Mouse (Mus musculus): ENCODE data around the gene Lrp1. TPM values are rescaled to one million over a fixed set of nuclear protein-coding genes. Genes with fewer than 3 reads are reported as not detected.

The Lrp1 gene
- total RNA-seq, 4 experiments from 2014 or later = 293 to 333 (median 304) TPM

DNA sequence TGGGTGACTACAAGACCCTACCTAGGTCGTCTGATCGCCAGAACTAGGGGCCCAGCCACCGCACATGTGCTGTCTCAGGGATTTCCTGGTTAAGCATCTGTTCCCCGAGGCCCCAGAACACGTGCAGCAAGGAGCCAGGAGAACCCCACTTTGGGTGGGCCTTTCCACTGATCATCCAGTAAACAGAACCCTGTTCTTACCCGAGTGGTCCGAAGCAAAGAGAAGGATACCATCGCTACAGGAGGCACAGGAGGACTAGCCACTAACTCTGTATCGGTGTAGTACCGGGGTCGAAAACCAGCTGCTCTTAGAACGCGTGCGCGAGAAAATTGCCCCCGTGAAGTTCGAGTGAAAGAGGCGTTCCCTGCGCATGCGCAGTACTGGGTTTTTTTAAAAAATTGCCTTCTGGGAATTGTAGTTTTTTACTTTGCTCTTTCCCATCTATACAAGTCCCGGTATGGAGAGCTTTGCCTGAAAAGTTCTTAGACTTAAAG lies 98.8 kb downstream of the Lrp1 start, which contains the start of gene Shmt2:
Gene Shmt2, minus strand, starts transcription at position 357 of the 494 bp plus-strand sequence.
- peak; percentile 81 to 87 for DNase-seq (ENCODE audit: low spot score in 2 of 2)

GRCm38 (mm10) chr10:127521611-127522080 lies 99.3 kb downstream of the Lrp1 start:
- no peak for DNase-seq (ENCODE audit: low spot score in 2 of 2)

GRCm38 (mm10) chr10:127520714-127521357 lies 100.1 kb downstream of the Lrp1 start:
- DNase-seq (ENCODE audit: low spot score in 2 of 2) = no peak

- DNase-seq (ENCODE audit: low spot score in 2 of 2) = no peak
Observed at GRCm38 (mm10) chr10:127519903-127520713, 100.8 kb downstream of the Lrp1 start.

- no peak for DNase-seq (ENCODE audit: low spot score in 2 of 2)
Observed at GRCm38 (mm10) chr10:127519041-127519701, 101.8 kb downstream of the Lrp1 start.

DNA sequence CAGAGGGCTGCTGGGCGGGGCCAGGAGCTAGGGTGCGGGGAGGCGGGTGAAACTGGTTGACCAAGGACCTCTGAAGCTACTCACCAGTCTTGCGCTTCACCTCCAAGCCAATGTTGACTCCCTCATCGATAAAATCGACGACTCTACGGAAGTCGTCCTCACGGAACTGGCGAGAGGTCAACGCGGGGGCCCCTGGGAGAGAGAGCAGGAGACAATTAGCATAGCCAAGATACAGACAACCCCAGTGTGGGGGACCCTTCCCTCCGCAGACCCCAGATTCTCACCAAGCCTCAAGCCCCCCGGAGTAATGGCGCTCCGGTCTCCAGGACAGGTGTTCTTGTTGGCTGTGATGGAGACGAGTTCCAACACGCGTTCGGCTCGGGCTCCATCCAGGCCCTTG lies 103.0 kb downstream of the Lrp1 start:
- no peak for DNase-seq (ENCODE audit: low spot score in 2 of 2)

DNA sequence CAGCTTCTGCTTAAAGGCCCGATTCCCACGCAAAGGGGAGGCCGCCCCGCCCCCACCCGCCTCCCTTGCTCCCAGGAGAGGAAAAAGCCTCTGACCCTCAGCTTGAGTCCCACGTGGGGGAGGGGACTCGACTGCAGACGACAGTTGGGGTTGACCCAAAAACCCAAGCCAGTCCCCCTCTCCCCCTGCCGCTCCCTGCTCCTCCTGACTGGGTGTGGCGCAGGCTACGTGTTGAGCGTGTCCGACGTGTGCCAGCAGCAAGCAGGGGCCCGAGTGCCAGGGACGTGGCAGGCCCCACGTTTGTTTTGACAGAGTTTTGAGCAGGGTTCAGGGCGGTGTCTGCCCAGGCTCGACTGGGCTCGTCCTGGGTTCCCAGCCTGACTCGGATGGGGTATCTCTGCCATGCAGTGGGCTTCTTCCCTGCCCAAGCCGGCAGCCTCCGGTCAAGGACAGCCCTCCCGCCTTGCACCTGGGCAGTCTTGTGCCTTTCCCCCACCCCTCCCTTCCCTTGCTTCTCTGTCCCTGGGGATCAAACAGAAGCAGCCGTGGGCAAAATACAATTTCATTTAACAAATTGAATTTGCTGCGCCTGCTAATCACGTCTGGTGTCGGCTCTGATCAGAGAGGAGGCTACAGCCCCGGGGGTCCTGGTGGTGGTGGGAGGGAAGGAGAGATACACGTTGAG lies 104.2 kb downstream of the Lrp1 start:
- DNase-seq (ENCODE audit: low spot score in 2 of 2) = no peak

DNA sequence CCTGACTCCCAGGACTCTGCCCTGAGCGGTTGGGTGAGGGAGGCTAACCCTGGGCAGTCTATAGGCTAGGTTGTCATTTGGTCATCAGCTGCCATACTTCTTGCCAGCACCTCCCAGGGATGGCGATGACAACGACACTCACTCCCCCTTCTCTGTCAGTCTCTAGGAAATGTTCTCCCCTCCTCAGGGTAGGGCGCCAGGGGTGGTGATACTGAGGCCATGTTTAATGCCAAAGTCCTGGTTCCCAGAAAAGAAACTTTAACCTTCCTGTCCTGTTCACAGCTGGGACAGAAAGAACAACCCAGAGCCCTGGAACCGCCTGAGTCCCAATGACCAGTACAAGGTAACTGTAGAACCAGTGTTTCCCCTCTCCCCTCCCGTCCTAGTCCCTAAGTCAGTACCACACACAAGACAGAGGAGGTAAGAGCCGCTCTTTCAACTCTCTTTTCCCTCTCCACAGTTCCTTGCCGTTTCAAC lies 104.9 kb downstream of the Lrp1 start:
- DNase-seq (ENCODE audit: low spot score in 2 of 2) = no peak

DNA sequence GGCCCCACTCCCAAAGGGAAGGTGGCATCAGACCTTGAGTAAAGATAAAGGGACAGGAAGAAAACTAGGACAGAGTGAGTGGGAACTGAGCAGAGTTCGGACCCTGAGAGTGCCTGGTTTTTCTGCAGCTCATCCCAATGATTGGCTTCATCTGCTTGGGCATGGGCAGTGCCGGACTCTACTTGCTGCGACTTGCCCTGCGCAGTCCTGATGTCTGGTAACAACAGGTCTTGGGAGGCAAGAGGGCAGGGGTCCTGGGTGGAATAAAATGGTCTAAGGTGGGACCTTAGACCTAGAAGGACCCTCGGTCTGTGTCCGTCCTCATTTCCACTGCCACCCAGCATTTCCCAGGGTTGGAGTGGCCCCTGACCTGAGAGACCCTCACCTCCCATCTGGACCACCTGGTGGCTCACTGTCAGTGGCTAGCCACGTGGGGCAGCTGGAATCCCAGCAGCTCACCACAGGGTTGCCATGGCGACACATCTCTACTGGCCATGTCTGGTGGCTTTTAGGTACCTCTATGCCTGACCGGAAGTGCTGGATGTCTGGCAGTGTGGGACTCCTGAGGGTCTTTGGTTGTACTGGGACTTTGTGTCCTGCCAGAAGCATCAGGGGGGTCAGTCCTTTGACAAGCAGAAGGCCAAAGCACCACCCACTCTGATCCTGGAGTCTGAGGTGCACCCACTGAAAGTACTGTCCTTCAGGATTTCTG lies 105.5 kb downstream of the Lrp1 start:
- DNase-seq (ENCODE audit: low spot score in 2 of 2) = no peak

GRCm38 (mm10) chr10:127514764-127515163 lies 106.2 kb downstream of the Lrp1 start, which contains the start of gene Ndufa4l2:
Gene Ndufa4l2 (plus strand): TSS chr10:127514967.
- no peak for DNase-seq (ENCODE audit: low spot score in 2 of 2)

DNA sequence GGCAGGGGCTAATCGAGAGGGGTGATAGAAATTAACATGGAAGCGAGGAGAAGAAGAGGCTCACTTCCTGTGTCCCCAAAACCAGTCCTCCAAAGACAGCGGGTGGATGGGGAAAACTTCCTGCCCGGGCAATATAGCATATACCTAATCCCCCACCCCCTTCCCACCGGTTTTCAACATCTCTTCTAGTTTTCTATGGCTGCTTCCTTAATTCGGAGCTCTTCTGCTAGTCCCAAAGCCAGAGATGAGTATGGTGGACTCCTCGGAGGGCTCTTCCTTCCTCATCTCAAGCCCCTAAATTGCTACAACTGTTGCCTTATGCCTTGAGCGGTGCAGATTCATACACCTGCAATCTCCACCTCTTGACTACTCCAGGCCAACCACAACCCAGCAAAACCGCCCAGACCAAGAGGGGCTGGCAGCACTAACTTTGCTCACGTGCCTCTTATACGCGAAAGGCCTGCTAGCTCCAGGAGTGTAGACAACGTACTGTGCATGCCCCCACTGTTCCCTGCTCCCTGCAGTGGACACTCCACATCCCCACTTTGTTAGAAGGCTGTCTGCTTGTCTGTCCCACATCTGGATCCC lies 106.7 kb downstream of the Lrp1 start:
- no peak for DNase-seq (ENCODE audit: low spot score in 2 of 2)

- no peak for DNase-seq (ENCODE audit: low spot score in 2 of 2)
Observed at GRCm38 (mm10) chr10:127513501-127514091, 107.4 kb downstream of the Lrp1 start.

GRCm38 (mm10) chr10:127512813-127513212 lies 108.1 kb downstream of the Lrp1 start:
- peak; percentile 88 to 97 for DNase-seq (ENCODE audit: low spot score in 2 of 2)

DNA sequence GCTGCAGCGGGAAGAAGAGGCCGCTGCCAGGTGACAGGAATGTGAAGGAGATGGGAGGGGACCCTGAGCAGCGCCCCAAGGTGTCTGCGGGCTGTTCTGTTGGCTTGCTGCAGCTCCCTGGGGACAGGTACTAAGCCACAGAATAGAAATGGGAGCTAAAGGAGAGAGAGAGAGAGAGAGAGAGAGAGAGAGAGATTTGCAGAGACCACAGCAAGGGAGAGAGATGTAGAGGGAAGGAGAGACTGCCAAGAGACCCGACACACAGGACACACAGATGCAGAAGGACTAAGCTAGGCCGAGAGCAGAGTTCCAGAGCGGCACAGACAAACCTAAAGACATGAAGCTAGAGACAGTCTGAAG lies 108.7 kb downstream of the Lrp1 start:
- DNase-seq (ENCODE audit: low spot score in 2 of 2) = no peak

DNA sequence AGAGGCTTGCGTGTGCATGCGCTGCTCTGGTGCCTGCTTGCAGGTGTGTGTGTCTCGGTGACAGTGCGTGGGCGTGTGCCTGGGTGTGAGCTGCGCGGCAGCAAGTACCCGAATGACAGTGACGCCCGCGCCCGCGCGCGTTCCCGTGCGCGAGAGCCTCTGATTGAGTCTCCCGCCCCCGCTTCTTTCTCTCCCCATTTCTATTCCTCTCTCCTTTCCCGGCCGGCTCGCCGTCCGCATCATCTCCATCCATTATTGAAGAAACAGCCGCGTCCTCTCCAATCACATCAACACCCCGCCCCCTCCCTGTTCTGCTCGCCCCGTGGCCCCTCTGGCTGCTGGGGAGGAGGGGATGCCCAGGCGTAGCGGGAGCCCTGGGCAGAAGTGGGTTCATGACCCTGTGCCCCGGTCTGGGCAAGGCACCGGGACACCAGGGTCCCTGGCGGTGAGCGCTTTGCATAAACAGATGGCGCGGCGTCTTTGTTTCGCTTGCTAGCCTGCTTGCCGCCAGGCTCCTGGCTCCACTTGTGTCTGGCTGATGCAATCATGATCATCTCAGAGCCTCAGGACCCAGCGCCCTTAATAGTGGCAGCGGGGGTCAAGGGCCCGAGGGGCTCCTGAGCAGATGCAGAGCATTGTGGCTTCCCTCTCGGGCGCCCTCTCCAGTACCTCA lies 109.2 kb downstream of the Lrp1 start:
- DNase-seq (ENCODE audit: low spot score in 2 of 2) = peak; percentile 82 to 86

DNA sequence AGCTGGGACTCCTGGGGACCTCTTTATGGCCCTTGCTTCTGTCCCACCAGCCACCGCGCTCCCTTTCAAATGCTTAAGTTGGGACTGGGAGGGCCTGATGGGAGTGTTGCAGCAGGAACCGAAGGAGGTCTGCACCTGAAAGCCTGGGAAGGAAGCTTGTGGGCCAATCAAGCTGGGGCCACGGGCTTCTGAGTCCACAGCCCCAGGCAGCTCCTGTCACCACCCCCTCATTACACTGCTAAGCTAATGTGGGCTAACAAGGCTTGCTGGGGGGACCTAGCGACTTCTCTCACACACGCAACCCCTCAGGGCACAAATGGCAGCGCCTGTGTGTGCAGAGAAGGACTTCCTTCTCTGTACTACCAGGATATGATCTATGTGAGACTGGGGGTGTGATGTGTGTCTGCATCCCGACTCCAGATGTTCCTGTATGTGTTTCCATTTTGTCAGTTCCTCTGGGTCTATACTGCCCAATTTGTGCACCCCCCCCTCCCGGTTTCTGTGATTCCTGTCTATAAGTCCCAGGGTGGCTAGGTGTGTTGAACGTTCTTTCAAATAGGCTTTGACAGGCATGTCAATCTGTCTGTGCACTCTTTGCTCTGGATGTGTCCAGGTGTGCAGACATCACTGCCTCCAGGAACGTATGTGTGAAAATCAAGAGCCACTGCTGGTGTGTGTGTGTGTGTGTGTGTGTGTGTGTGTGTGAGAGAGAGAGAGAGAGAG lies 109.9 kb downstream of the Lrp1 start:
- DNase-seq (ENCODE audit: low spot score in 2 of 2) = no peak

DNA sequence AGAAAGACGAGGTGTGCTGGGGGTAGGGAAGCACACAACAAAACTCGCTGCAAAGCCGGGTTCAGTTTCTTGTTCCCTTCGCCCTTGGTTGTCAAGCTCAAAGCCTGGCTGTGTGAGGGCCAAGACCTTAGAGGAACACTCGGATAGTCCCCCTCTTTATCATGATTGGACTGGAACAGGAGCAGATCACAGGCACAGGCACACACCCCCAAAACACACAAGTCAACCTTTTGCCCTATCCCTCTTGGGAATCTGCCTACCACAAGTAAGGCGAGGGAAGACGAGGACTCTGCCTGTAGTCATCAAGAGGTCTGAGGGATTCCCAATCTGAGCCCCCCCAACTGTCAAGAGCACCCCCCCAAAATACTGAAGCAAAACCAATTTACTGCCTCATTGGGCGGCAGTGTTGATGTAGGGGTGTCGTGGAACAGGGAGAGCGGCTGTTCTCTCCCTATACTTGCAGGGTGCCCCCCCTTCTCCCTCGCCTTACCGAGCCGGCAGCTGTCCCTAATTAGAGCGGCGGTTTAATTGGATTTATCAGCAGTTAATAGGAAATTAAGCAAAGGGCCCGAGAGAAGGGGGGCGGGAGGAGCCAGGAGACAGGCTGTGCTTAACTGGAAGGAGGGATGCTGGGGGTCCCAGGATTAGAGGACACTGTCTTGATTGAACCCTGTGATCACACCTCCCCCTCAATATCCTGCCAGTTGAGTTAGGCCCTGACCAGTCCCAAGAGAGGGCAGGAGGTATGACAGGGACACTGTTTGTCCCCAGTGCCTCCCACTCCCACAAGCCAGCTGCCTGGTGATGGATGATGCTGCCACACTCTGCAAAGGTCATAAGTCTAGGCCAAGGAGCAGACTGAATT lies 110.9 kb downstream of the Lrp1 start:
- no peak for DNase-seq (ENCODE audit: low spot score in 2 of 2)

Measured in layer of hippocampus, adult 8-10 months (tissue).